Mouse (Mus musculus) cerebellum, postnatal 4 days (tissue): ENCODE results near the gene Car5a.

ENCODE experiments used
- DNase-seq, 2 experiments: peaks; one replicate each; pipeline ENCODE4 v3.0.0; 2022; ENCODE audit warnings: low spot score in 2 of 2, mixed read lengths in 1 of 2

The Car5a gene

GRCm38 (mm10) chr8:121934923-121935322, 9.8 kb downstream of the Car5a start:
- DNase-seq, result no peak

DNA sequence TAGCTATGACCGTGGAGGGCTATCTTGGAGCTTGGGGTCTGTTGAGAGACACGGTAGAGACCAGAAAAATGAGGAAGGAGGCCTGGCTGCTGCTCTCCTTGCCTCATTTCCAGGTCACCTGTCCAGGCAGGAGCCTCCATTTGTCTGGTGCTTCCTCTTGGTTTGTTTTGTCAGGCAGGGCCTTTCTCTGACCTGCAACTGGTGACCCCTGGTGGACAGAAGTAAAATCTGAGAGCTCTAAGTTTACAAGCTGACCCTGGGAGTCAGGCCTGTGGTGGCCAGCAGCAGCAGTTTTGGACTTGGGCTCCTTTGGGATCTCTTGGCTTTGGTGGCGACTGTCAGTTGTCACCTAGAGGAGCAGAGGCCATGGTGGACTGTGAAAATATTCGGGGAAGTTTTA, 10.2 kb downstream of the Car5a start:
- DNase-seq, result peak in 1 of 2 experiments; percentile 37

- no peak for DNase-seq
Measured at GRCm38 (mm10) chr8:121932668-121933520, 11.8 kb downstream of the Car5a start.

GRCm38 (mm10) chr8:121932026-121932667, 12.6 kb downstream of the Car5a start:
- no peak for DNase-seq

- DNase-seq, result no peak
Measured at GRCm38 (mm10) chr8:121931571-121931970, 13.1 kb downstream of the Car5a start.

- no peak for DNase-seq
Measured at GRCm38 (mm10) chr8:121930047-121930446, 14.7 kb downstream of the Car5a start.

DNA sequence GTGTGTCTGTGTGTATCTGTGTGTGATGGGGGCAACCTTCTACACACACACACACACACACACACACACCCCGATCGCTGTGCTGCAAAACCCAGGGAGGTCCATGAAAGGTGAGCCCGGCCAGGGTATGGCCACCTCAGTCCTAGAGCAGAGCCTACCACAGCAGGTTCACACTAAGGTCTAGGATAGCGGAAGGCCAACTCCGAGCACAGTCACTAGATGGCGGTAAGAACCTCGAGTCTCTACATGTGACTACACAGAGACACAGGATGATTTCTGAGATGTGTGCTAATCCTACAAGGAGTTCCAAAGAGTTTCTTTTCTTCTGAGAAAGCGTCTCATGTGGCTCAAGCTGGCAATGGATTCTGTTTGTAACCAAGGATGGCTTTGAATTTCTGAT, 17.4 kb downstream of the Car5a start:
- peak; percentile 47 to 68 for DNase-seq

GRCm38 (mm10) chr8:121926266-121926665, 18.4 kb downstream of the Car5a start:
- DNase-seq, result no peak

DNA sequence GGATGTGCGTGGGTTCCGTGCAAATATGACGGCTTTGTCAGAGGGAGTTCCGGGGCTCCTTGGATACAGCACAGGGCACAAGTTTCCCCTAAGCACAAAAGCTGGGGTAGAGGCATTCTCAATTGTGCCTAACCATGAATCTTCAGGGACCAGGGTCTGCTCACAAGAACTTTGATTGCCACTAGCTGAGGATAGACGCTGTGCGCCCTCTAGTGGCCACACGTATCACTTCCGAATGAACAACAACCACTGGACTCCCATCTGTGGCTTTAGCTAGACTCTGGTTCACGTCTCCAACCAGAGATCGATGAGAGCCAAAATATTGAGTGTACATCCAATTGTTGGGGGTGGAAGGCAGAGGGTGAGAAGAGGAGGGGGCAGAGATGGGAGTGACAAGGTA, 19.1 kb downstream of the Car5a start:
- DNase-seq, result peak; percentile 71 to 79

GRCm38 (mm10) chr8:121924681-121925080, 20.0 kb downstream of the Car5a start:
- DNase-seq, result no peak

DNA sequence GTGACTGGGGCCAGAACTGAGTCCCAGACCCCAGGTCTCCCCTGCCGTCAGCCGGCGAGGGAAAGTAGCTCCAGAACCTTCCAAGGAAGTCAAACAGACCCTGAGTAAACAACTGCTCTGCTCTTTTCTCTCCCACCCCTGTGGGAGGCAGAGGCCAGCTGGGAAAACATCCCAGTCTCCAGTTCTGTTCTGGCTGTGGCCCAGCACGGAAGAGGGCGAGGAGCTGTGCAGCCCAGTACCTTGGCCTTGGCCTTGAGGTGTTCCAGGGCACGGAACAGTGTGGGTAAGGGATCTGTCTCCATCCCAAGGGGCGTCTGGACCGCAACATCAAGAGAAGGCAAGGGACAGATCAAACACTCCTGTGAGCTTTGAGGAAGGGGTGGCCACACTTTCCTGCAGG, 22.6 kb downstream of the Car5a start:
- DNase-seq, result no peak

DNA sequence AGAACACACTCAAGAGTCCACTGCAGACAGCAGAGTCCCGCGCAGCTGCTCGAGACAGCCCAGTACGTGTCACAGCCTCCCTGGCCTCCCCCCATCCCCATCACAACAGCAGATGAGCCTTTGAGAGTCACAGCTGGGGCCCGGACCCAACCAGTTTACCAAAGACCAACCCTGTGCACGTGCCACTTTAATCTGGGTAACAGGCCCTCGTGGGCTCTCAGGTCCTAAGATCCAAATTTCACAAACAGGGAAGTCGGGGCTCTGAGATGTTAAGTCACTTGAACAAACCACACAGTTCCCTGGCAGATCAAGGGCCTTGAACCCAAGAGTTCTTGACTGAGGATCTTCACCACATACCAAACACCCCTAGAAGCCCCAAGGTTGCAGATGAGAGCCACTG, 23.1 kb downstream of the Car5a start:
- DNase-seq, result no peak

GRCm38 (mm10) chr8:121919731-121920130, 25.0 kb downstream of the Car5a start:
- no peak for DNase-seq

DNA sequence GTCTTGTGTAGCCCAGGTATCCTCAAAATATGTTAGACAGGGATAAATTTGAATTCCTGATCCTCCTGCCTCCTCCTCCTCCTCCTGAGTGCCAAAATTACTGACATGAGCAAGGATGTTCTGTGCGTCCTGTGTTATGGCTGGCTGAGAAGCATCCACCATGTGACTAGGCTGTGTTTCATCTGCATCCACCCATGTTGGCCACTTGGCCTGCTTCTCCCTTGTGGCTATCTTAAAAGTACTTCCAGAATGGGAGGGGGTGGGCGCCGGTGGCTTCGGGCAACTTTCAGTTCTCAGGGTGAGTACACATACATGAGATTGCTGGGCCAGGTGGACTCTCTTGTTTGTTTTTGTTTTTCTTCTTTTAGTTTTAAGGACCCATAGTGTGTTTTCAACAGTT, 25.5 kb downstream of the Car5a start:
- no peak for DNase-seq

DNA sequence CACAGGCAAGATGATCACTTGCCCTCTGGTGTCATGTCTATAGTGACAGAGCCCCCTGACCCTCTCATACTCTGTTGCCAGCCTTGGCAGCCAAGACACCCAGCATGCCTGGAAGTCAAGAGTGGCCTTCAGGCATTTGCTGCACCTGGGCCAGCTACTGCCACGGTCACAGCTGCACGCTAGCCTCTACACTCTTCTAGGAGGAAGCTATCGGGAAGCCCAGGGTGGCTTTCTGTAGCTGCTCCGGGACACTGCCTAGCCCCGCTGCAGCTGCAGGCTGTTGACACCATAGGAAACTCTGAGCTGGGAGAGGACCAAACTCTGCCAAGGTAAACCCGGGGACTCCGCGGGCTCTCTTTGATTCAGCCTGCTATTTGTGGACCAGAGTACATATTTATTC, 31.3 kb downstream of the Car5a start:
- no peak for DNase-seq

DNA sequence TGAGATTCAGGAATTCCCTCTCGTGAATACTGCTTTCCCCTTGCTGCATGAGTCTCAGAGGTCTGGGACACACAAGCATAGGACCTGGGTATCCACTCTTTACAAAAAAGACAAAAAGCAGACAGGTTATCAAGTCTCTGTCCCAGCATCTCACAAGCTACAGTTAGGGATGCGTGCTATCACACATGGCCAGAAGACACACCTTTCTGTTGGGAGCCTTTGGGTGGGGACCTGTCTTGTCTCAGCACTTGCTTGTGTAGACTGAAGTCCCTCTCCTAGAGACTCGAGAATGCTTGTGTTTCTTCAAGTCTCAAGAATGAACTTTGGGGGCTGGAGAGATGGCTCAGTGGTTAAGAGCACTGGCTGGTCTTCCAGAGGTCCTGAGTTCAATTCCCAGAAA, 31.9 kb downstream of the Car5a start:
- DNase-seq, result no peak

GRCm38 (mm10) chr8:121911987-121912386, 32.7 kb downstream of the Car5a start:
- DNase-seq, result no peak

- no peak for DNase-seq
Measured at GRCm38 (mm10) chr8:121911400-121911799, 33.3 kb downstream of the Car5a start.

DNA sequence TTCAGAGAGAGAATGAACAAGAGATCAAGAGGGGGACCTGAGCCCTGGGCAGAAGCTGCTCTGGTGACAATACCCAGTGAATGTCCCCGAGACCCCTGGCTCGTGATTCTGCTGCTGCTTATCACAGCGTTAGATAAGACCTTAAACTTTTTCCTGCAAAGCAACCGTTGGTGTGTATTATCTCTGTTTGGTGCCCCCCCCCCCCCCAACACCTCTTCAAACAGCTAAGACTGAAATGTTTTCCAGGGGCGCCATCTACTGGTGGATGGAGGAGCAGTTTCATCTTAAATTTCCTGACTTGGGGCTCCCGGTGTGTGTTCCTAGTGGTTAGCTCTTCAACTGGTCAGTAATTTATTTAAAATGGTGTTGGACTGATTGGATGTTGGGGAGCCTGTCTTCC, 35.0 kb downstream of the Car5a start:
- peak; percentile 71 to 82 for DNase-seq

GRCm38 (mm10) chr8:121909148-121909541, 35.6 kb downstream of the Car5a start:
- no peak for DNase-seq

DNA sequence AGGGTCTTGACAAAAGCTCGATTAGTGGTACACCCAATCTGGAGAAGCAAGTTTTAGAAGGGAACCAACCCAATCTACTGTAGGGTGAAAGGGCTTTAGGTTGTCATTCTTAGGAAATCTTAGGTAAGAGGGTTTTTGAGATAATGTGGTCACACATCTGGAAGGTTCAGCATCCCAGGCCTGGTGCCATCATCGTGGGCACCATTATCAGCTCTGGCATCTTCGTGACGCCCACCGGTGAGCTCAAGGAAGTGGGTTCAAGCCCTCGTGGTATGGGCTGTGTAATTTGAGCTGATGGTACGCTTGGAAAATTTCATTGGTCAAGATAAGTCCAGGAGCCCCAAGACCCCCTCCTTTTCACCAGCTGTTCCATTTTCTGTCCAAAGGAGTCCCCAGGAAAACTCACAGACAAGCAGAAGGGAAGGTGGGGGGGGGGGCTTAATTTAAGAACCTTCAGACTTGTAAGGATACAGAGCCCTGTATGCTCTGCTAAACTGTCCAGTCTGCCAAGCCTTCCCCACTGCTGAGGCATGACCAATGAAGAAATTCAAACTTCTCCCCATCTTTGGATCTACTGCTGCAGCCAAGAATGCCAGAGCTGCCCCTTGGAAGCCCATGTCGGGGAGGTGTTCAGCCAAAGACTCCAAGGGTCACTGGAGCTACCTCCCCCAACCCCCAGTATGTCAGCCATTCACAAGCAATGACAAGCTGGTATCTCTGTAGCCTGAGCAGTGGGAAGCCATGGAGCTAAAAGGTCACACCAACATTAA, 36.1 kb downstream of the Car5a start:
- no peak for DNase-seq

DNA sequence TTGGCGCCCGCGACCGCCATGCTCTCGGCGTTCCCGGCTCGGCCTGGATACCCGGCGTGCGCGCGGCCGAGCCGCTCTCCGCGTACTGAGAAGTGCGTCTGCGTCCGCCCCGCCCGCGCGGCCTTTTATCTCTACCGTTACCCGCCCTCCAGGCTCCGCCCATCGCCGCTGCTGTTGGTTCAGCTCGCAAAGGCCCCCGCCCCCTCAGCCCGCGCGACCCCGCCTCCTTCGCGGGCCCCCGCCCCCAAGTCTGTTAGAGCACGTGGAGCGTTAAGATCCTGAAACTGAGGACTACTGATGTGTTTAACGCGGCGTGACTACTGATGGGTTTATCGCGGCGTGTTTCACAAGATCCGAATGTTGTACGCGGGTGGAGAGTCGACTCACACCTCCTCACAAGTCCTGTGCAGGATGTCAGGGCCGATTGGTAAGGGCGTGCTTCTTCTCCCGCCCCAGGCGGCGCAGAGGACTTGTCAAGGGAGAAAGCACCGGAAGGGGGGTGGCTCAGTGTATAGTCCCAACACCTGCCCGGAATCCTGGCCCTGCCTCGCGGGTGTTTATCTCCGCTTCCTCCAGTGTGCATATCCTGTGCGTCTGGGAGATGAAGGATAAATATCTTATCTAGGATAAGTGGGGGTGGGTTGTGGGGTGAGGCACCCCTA, 37.0 kb downstream of the Car5a start, which contains the start of gene Slc7a5:
Slc7a5 (minus strand) TSS at position 108 of the 662 bp plus-strand sequence.
- DNase-seq, result peak; percentile 95 to 99
